Mouse (Mus musculus): Measurements from ENCODE around the gene Phf20. TPM values are rescaled to one million over a fixed set of nuclear protein-coding genes. Genes with fewer than 3 reads are reported as not detected.

Gene Phf20
- polyA plus RNA-seq (2012; ENCODE audit: insufficient read depth, insufficient read length, missing spikeins) = 42.7 and 46.1 TPM in 2 replicates

- Histone ChIP-seq H3K4me1 (ENCODE audit: control insufficient read depth, insufficient read depth, low read length) (peaks cover 35% of the 10 kb centered on the region), H3K27ac (ENCODE audit: insufficient read depth, low read depth, low read length) (peak within 1 kb of the TSS; percentile 80)
- TF ChIP-seq POLR2A (IDR thresholded peaks at IDR 0.05; ENCODE audit: borderline replicate concordance, low read depth, low read length) (no peak), CTCF (IDR thresholded peaks at IDR 0.05; ENCODE audit: low read depth, low read length) (no peak)
Observed at GRCm38 (mm10) chr2:156196302-156197128, at the start of gene Phf20. Phf20 (plus strand) TSS chr2:156196466.

GRCm38 (mm10) chr2:156147316-156147915 is 48.9 kb upstream of the Phf20 start:
- TF ChIP-seq POLR2A (IDR thresholded peaks at IDR 0.05; ENCODE audit: borderline replicate concordance, low read depth, low read length) (no peak), CTCF (IDR thresholded peaks at IDR 0.05; ENCODE audit: low read depth, low read length) (no peak)
- H3K4me3 ChIP-seq (ENCODE audit: insufficient read depth, low read length) = no peak overlapping the region
- peaks cover 9% of the 10 kb centered on the region for H3K4me1 ChIP-seq (ENCODE audit: control insufficient read depth, insufficient read depth, low read length)
- H3K27ac ChIP-seq (ENCODE audit: insufficient read depth, low read depth, low read length) = no peak overlapping the region

More at GRCm38 (mm10) chr2:156196302-156197128, at the start of gene Phf20:
- H3K4me3 ChIP-seq (ENCODE audit: insufficient read depth, low read length) = peak within 1 kb of the TSS; percentile 72

GRCm38 (mm10) chr2:156151538-156151937 is 44.7 kb upstream of the Phf20 start:
- peaks cover 4% of the 10 kb centered on the region for H3K4me1 ChIP-seq (ENCODE audit: control insufficient read depth, insufficient read depth, low read length)
- no peak overlapping the region for H3K4me3 ChIP-seq (ENCODE audit: insufficient read depth, low read length)
- no peak overlapping the region for H3K27ac ChIP-seq (ENCODE audit: insufficient read depth, low read depth, low read length)
- no peak for TF ChIP-seq CTCF (IDR thresholded peaks at IDR 0.05; ENCODE audit: low read depth, low read length)
- TF ChIP-seq POLR2A (IDR thresholded peaks at IDR 0.05; ENCODE audit: borderline replicate concordance, low read depth, low read length) = no peak

DNA sequence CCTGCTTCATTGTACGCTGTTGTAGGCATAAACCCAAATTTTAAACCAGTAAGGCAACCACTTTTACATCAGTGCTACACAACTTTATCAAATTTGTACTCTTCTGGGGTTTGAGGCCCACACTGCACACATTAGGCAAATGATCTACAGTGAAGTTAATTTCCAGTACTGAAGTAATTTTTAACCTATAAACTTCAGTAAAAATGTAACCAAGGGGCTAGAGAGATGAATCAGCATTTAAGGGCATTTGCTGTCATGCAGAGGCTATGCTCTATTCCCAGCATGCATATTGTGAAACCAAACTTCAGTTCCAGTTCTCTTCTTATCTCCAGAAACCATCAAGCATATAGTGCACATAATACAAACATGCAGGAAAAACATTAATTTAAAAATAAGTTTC is 30.8 kb upstream of the Phf20 start:
- no peak overlapping the region for H3K4me3 ChIP-seq (ENCODE audit: insufficient read depth, low read length)

GRCm38 (mm10) chr2:156166557-156166956 is 29.7 kb upstream of the Phf20 start:
- no peak overlapping the region for H3K4me3 ChIP-seq (ENCODE audit: insufficient read depth, low read length)
- no peak overlapping the region for H3K27ac ChIP-seq (ENCODE audit: insufficient read depth, low read depth, low read length)
- TF ChIP-seq POLR2A (IDR thresholded peaks at IDR 0.05; ENCODE audit: borderline replicate concordance, low read depth, low read length) = no peak
- TF ChIP-seq CTCF (IDR thresholded peaks at IDR 0.05; ENCODE audit: low read depth, low read length) = no peak
- no peaks in the 10 kb centered on the region for H3K4me1 ChIP-seq (ENCODE audit: control insufficient read depth, insufficient read depth, low read length)

More for the DNA sequence above, 30.8 kb upstream of the Phf20 start:
- no peaks in the 10 kb centered on the region for H3K4me1 ChIP-seq (ENCODE audit: control insufficient read depth, insufficient read depth, low read length)
- TF ChIP-seq POLR2A (IDR thresholded peaks at IDR 0.05; ENCODE audit: borderline replicate concordance, low read depth, low read length) = no peak
- no peak for TF ChIP-seq CTCF (IDR thresholded peaks at IDR 0.05; ENCODE audit: low read depth, low read length)
- H3K27ac ChIP-seq (ENCODE audit: insufficient read depth, low read depth, low read length) = no peak overlapping the region

- Histone ChIP-seq H3K27ac (ENCODE audit: insufficient read depth, low read depth, low read length) (no peak overlapping the region), H3K4me3 (ENCODE audit: insufficient read depth, low read length) (peak overlapping the region; percentile 21; the same call in 1 of the 2 replicates), H3K4me1 (ENCODE audit: control insufficient read depth, insufficient read depth, low read length) (peaks cover 20% of the 10 kb centered on the region)
- TF ChIP-seq POLR2A (IDR thresholded peaks at IDR 0.05; ENCODE audit: borderline replicate concordance, low read depth, low read length) = no peak
- no peak for TF ChIP-seq CTCF (IDR thresholded peaks at IDR 0.05; ENCODE audit: low read depth, low read length)
Observed at GRCm38 (mm10) chr2:156177079-156177478, 19.2 kb upstream of the Phf20 start.

GRCm38 (mm10) chr2:156177651-156178050 is 18.6 kb upstream of the Phf20 start:
- H3K27ac ChIP-seq (ENCODE audit: insufficient read depth, low read depth, low read length) = no peak overlapping the region
- H3K4me3 ChIP-seq (ENCODE audit: insufficient read depth, low read length) = peak overlapping the region; percentile 48
- H3K4me1 ChIP-seq (ENCODE audit: control insufficient read depth, insufficient read depth, low read length) = peaks cover 20% of the 10 kb centered on the region
- TF ChIP-seq POLR2A (IDR thresholded peaks at IDR 0.05; ENCODE audit: borderline replicate concordance, low read depth, low read length) (no peak), CTCF (IDR thresholded peaks at IDR 0.05; ENCODE audit: low read depth, low read length) (no peak)

GRCm38 (mm10) chr2:156179046-156179795 is 17.0 kb upstream of the Phf20 start:
- H3K27ac ChIP-seq (ENCODE audit: insufficient read depth, low read depth, low read length) = peak overlapping the region; percentile 96
- H3K4me1 ChIP-seq (ENCODE audit: control insufficient read depth, insufficient read depth, low read length) = peaks cover 20% of the 10 kb centered on the region
- peak overlapping the region; percentile 99 for H3K4me3 ChIP-seq (ENCODE audit: insufficient read depth, low read length)
- TF ChIP-seq CTCF (IDR thresholded peaks at IDR 0.05; ENCODE audit: low read depth, low read length) (no peak), POLR2A (IDR thresholded peaks at IDR 0.05; ENCODE audit: borderline replicate concordance, low read depth, low read length) (no peak)

GRCm38 (mm10) chr2:156179796-156180093 is 16.5 kb upstream of the Phf20 start:
- Histone ChIP-seq H3K4me3 (ENCODE audit: insufficient read depth, low read length) (peak overlapping the region; percentile 99), H3K4me1 (ENCODE audit: control insufficient read depth, insufficient read depth, low read length) (peaks cover 20% of the 10 kb centered on the region)
- TF ChIP-seq CTCF (IDR thresholded peaks at IDR 0.05; ENCODE audit: low read depth, low read length) (no peak), POLR2A (IDR thresholded peaks at IDR 0.05; ENCODE audit: borderline replicate concordance, low read depth, low read length) (no peak)

More at GRCm38 (mm10) chr2:156179796-156180093, 16.5 kb upstream of the Phf20 start:
- H3K27ac ChIP-seq (ENCODE audit: insufficient read depth, low read depth, low read length) = peak overlapping the region; percentile 96

All from bone marrow macrophage, adult 2 months (primary cell).